Mouse (Mus musculus) retina, postnatal 1 day (tissue): ENCODE measurements around the gene Pik3cd.

Experiments
- DNase-seq: peaks from one replicate; pipeline ENCODE4 v3.0.0-alpha.2; 2012

Gene Pik3cd

GRCm38 (mm10) chr4:149723855-149724731 is 21.7 kb upstream of the Pik3cd start:
- DNase-seq = peak; percentile 49

- DNase-seq = no peak
These were observed 20.6 kb upstream of the Pik3cd start for GRCm38 (mm10) chr4:149723021-149723390.

- no peak for DNase-seq
These were observed 20.0 kb upstream of the Pik3cd start for GRCm38 (mm10) chr4:149722104-149723020.

GRCm38 (mm10) chr4:149721163-149721562 is 18.8 kb upstream of the Pik3cd start:
- no peak for DNase-seq

GRCm38 (mm10) chr4:149719686-149720085 is 17.3 kb upstream of the Pik3cd start:
- DNase-seq = peak; percentile 62

- no peak for DNase-seq
These were observed 12.2 kb upstream of the Pik3cd start for GRCm38 (mm10) chr4:149714542-149714941.

- DNase-seq = peak; percentile 80
These were observed 9.6 kb upstream of the Pik3cd start for GRCm38 (mm10) chr4:149711955-149712354.

- DNase-seq = no peak
These were observed 9.1 kb upstream of the Pik3cd start for GRCm38 (mm10) chr4:149711485-149711884.

- peak; percentile 66 for DNase-seq
These were observed 8.1 kb upstream of the Pik3cd start for GRCm38 (mm10) chr4:149710510-149710909.

- no peak for DNase-seq
These were observed 3.6 kb upstream of the Pik3cd start for GRCm38 (mm10) chr4:149705941-149706340.

GRCm38 (mm10) chr4:149705298-149705697 is 2.9 kb upstream of the Pik3cd start:
- DNase-seq = no peak

GRCm38 (mm10) chr4:149701426-149702209 is 753 bp downstream of the Pik3cd start:
- DNase-seq = peak; percentile 58

GRCm38 (mm10) chr4:149699953-149700352 is 2.4 kb downstream of the Pik3cd start:
- DNase-seq = no peak

GRCm38 (mm10) chr4:149698197-149698821 is 4.1 kb downstream of the Pik3cd start:
- DNase-seq = peak; percentile 79

- DNase-seq = no peak
These were observed 4.7 kb downstream of the Pik3cd start for GRCm38 (mm10) chr4:149697506-149698196.

- peak; percentile 57 for DNase-seq
These were observed 6.0 kb downstream of the Pik3cd start for GRCm38 (mm10) chr4:149696189-149696971.

- DNase-seq = no peak
These were observed 11.0 kb downstream of the Pik3cd start for GRCm38 (mm10) chr4:149691368-149691767.

- no peak for DNase-seq
These were observed 11.5 kb downstream of the Pik3cd start for GRCm38 (mm10) chr4:149690828-149691280.

- no peak for DNase-seq
These were observed 12.3 kb downstream of the Pik3cd start for GRCm38 (mm10) chr4:149689822-149690700.

- no peak for DNase-seq
These were observed 13.5 kb downstream of the Pik3cd start for GRCm38 (mm10) chr4:149688861-149689260.
